Mouse (Mus musculus) forebrain, embryonic 13.5 days (tissue): ENCODE measurements around the gene Ssr2. TPM values are rescaled to one million over a fixed set of nuclear protein-coding genes. Genes with fewer than 3 reads are reported as not detected.
A peak's percentile ranks its signal among the peaks of the same experiment; 100 is the strongest.

Source experiments
- ATAC-seq: fragments of 200-750 bp; cut with Nextera tagmentation; 2 replicates; pipeline ENCODE4 v1.8.0; 2017
- H3K27ac ChIP-seq: fragments of 300-500 bp; sonication (generic); 2 replicates; pipeline ENCODE4 v1.5.1; 2015; ENCODE audit warnings: inconsistent platforms, mild to moderate bottlenecking, moderate library complexity
- H3K27me3 ChIP-seq: fragments of 300-500 bp; sonication (generic); 2 replicates; pipeline ENCODE4 v1.6.1; 2015; ENCODE audit warnings: mild to moderate bottlenecking, inconsistent platforms
- H3K36me3 ChIP-seq: fragments of 300-500 bp; sonication (generic); 2 replicates; pipeline ENCODE4 v1.6.1; 2015; ENCODE audit warnings: mild to moderate bottlenecking, inconsistent platforms; ENCODE audit not compliant: poor library complexity, severe bottlenecking
- H3K4me1 ChIP-seq: fragments of 300-500 bp; sonication (generic); 2 replicates; pipeline ENCODE4 v1.6.1; 2015; ENCODE audit warnings: inconsistent platforms
- H3K4me2 ChIP-seq: fragments of 300-500 bp; sonication (generic); 2 replicates; pipeline ENCODE4 v1.6.1; 2015; ENCODE audit warnings: inconsistent platforms, mild to moderate bottlenecking, moderate library complexity
- H3K4me3 ChIP-seq: fragments of 300-500 bp; sonication (generic); 2 replicates; pipeline ENCODE4 v1.5.1; 2015; ENCODE audit warnings: mild to moderate bottlenecking, inconsistent platforms
- H3K9ac ChIP-seq: fragments of 300-500 bp; sonication (generic); 2 replicates; pipeline ENCODE4 v1.6.1; 2015; ENCODE audit warnings: mild to moderate bottlenecking, inconsistent platforms
- H3K9me3 ChIP-seq: fragments of 300-500 bp; sonication (generic); replicated peaks from 2 replicates; pipeline ENCODE4 v1.6.1; 2016; ENCODE audit warnings: inconsistent platforms
- WGBS: fragments of 180-500 bp; shearing (Covaris S2); methylation state at CpG from one replicate; pipeline ENCODE4 v1.1.7; 2015; 5-methylcytosine and 5-hydroxymethylcytosine counted together
- microRNA counts: library from miRNA; unstranded; fragments of <30 nt; microRNA quantifications from one replicate; lab custom pipeline; 2016
- microRNA-seq: library from miRNA; unstranded; fragments of <30 nt; microRNA quantifications from one replicate; pipeline ENCODE4, GENCODE M21; 2016
- polyA plus RNA-seq: library from polyadenylated mRNA; unstranded; fragments of >200 nt; fragmentation: Nextera tagmentation; extraction: Ambion mirVana; gene quantifications from 2 replicates; pipeline ENCODE4 v1.2.1, GENCODE M21; 2015

Gene Ssr2
- polyA plus RNA-seq, 1 experiment from 2014 or later, result 139 TPM

DNA sequence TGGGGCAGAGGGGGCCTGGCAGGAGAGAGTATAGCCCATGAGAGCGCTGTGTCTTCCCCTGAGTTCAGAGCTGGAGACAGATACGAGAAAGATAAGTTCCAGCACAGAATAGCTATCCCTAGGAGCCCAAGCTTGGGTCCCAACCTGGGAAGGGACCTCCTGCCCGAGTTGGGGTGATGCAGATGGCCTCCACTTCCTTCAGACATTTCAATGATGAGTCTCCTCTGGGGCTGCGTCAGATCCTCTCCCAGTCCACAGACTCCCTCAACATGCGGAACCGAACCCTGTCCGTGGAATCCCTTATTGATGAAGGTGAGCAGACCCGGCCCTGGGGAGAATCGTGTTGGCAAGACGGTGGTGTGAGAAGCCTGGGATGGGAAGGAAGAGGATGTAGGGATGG lies 57.4 kb downstream of the Ssr2 start:
- Histone ChIP-seq H3K9me3 (no peaks in the 10 kb centered on the region), H3K27me3 (no peaks in the 10 kb centered on the region), H3K4me2 (no peak overlapping the region), H3K9ac (no peak overlapping the region), H3K4me3 (no peak overlapping the region), H3K4me1 (peaks cover 21% of the 10 kb centered on the region), H3K36me3 (peaks cover 90% of the 10 kb centered on the region), H3K27ac (no peak overlapping the region)
- WGBS, result 94% methylated on average over 10 of the region's 10 CpGs
- ATAC-seq, result no peak

DNA sequence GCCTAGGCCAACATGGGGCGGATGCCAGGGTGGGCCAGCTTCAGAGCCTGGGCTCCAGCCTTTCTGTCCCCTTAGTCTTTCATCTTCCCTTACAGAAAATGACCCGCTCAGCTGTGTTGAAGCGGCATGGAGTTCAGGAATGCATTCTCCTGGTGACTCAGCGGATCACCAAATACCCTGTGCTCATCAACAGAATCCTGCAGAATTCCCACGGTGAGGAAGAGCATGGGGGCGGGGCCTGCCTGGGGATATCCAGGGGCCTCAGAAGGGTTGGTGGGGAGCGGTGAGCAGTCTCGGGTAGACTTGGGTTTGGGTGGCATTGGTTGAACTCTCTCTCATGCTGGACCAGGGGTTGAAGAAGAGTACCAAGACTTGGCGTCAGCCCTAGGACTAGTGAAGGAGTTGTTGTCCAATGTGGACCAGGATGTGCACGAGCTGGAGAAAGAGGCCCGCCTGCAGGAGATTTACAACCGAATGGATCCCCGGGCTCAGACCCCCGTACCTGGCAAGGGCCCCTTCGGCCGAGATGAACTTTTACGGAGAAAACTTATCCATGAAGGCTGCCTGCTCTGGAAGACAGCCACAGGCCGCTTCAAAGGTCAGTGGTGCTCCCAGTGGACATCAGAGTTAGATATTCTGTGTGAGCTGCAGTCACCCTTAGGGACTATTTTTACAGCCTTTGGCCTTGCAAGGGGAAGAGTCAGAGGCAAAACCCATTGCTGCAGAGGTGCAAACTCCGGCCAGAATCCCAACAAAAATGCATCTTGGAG lies 60.0 kb downstream of the Ssr2 start:
- WGBS, result 92% methylated on average over 19 of the region's 19 CpGs
- Histone ChIP-seq H3K9ac (no peak overlapping the region), H3K27ac (no peak overlapping the region), H3K9me3 (no peaks in the 10 kb centered on the region), H3K4me2 (no peak overlapping the region), H3K36me3 (peaks cover 98% of the 10 kb centered on the region), H3K27me3 (no peaks in the 10 kb centered on the region), H3K4me3 (no peak overlapping the region), H3K4me1 (peaks cover 6% of the 10 kb centered on the region; the same call in 1 of the 2 replicates)
- ATAC-seq, result no peak

DNA sequence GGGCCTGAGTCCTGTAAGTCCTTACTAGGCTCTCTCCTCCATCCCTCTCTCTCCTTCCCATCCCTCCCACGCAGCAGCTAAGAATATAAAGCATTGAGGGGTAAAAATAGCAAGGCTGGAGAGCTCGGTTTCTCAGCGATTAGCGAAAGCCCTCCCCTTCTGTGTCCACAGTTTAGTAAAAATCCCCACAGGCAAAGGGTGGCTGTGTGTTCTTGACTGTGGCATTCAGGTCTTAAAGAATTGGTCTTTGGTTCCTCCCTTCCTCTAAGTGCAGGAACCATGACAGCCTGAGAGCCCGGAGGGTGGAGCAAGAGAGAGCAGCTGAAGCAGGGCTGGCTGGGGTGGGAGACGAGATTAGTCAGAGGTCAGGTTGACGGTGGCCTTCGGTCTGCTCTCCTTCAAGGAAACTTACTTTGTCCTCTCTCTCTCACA lies 60.9 kb downstream of the Ssr2 start:
- Histone ChIP-seq H3K4me1 (no peaks in the 10 kb centered on the region), H3K4me2 (no peak overlapping the region), H3K9me3 (no peaks in the 10 kb centered on the region), H3K27ac (no peak overlapping the region), H3K36me3 (peaks cover 97% of the 10 kb centered on the region), H3K9ac (no peak overlapping the region), H3K4me3 (no peak overlapping the region), H3K27me3 (no peaks in the 10 kb centered on the region)
- WGBS, result 90% methylated on average over 8 of the region's 8 CpGs
- ATAC-seq, result no peak

DNA sequence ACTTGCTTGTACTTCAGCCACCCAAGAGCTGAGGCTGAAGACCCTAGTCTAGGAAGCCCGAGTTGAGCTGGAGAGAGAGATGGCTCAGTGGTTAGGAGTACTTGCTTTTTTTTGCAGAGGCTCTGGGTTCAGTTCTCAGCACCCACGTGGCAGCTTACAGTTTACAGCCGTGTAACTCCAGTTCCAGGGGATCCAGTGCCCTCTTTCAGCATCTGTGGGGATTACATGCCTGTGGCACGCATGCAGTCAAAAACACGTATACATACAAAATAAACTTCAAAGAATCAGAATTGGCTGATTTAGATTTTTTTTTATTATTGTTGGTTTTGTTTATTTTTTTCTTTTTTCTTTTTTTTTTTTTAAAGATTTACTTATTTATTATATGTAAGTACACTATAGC lies 61.5 kb downstream of the Ssr2 start:
- Histone ChIP-seq H3K36me3 (peaks cover 97% of the 10 kb centered on the region), H3K4me3 (no peak overlapping the region), H3K9me3 (no peaks in the 10 kb centered on the region), H3K4me1 (no peaks in the 10 kb centered on the region), H3K4me2 (no peak overlapping the region), H3K27ac (no peak overlapping the region), H3K27me3 (no peaks in the 10 kb centered on the region), H3K9ac (no peak overlapping the region)
- 95% methylated on average over 5 of the region's 5 CpGs for WGBS
- no peak for ATAC-seq

MicroRNAs encoded within 50 kb of the gene (microRNA counts, 519-probe panel; counts per million panel counts)
- 177 counts per million, percentile 53 among the panel's probes with 10 or more counts for microRNA mmu-miR-1905 (lab: Ali Mortazavi, UCI)

Small RNA genes lying within 50 kb of the gene (microRNA-seq; reads per million reads assigned to microRNA genes)
- not detected for gene Mir1905

Other genes starting within 250 kb of the Ssr2 start
- gene Tmem79, start 239.7 kb upstream of the Ssr2 start, polyA plus RNA-seq, result 2.4 and 3.0 TPM in 2 replicates
- gene Smg5, start 239.6 kb upstream of the Ssr2 start, polyA plus RNA-seq, result 62.6 and 64.0 TPM in 2 replicates
- 0.81 and 1.0 TPM in 2 replicates for gene Paqr6, start 211.3 kb upstream of the Ssr2 start, polyA plus RNA-seq
- gene Bglap3, start 203.1 kb upstream of the Ssr2 start, polyA plus RNA-seq, result not detected in 2 replicates
- not detected in 2 replicates for gene Bglap2, start 197.2 kb upstream of the Ssr2 start, polyA plus RNA-seq
- gene Bglap, start 191.4 kb upstream of the Ssr2 start, polyA plus RNA-seq, result 0.54 TPM in 1 of 2 replicates, not detected in the other
- 107 TPM in 2 replicates for gene Pmf1, start 165.5 kb upstream of the Ssr2 start, polyA plus RNA-seq
- 23.0 and 26.2 TPM in 2 replicates for gene Slc25a44, start 150.7 kb upstream of the Ssr2 start, polyA plus RNA-seq
- 13.7 and 16.7 TPM in 2 replicates for gene Sema4a, start 114.7 kb upstream of the Ssr2 start, polyA plus RNA-seq
- gene Lmna, start 65.9 kb upstream of the Ssr2 start, polyA plus RNA-seq, result 12.1 and 15.5 TPM in 2 replicates
- 51.5 and 52.6 TPM in 2 replicates for gene Mex3a, start 43.5 kb upstream of the Ssr2 start, polyA plus RNA-seq
- not detected in 2 replicates for gene Rab25, start 27.6 kb upstream of the Ssr2 start, polyA plus RNA-seq
- gene Lamtor2, start 22.8 kb upstream of the Ssr2 start, polyA plus RNA-seq, result 170 and 180 TPM in 2 replicates
- 43.5 and 47.5 TPM in 2 replicates for gene Ubqln4, start 22.1 kb upstream of the Ssr2 start, polyA plus RNA-seq
- gene Arhgef2, start 30.1 kb downstream of the Ssr2 start, polyA plus RNA-seq, result 151 and 162 TPM in 2 replicates
- not detected in 2 replicates for gene Rxfp4, start 77.3 kb downstream of the Ssr2 start, polyA plus RNA-seq
- gene Khdc4, start 109.9 kb downstream of the Ssr2 start, polyA plus RNA-seq, result 97.8 and 102 TPM in 2 replicates
- gene Rit1, start 141.0 kb downstream of the Ssr2 start, polyA plus RNA-seq, result 49.5 and 52.6 TPM in 2 replicates
- gene Syt11, start 199.3 kb downstream of the Ssr2 start, polyA plus RNA-seq, result 218 and 237 TPM in 2 replicates